Mouse (Mus musculus) gastrocnemius, adult 2 months (tissue): ENCODE results near the gene Ggact. TPM values are rescaled to one million over a fixed set of nuclear protein-coding genes. Genes with fewer than 3 reads are reported as not detected.

Experiments used
- DNase-seq: peaks from one replicate; pipeline ENCODE4 v3.0.0; 2022
- H3K27ac ChIP-seq: fragments of 200-600 bp; 2 replicates; pipeline ENCODE4 v1.8.1; 2022; ENCODE audit warnings: mild to moderate bottlenecking
- H3K4me3 ChIP-seq: fragments of 200-600 bp; 2 replicates; pipeline ENCODE4 v1.8.1; 2022; ENCODE audit warnings: mild to moderate bottlenecking, moderate library complexity
- CTCF ChIP-seq: fragments of 200-600 bp; IDR thresholded peaks from 2 replicates; pipeline ENCODE4 v1.8.1; 2022; ENCODE audit warnings: antibody characterized with exemption, mild to moderate bottlenecking, moderate library complexity
- intact Hi-C: fragments of 180-260 bp; cut with DNase I; formaldehyde crosslinking; loops from one replicate; pipeline ENCODE4 v1.15.1; 2025
- total RNA-seq, 2 experiments: library from RNA; stranded (reverse); gene quantifications; 2 replicates each; pipeline ENCODE4 v1.2.3; 2021

Gene Ggact
- total RNA-seq, 2 experiments from 2014 or later: 13.8 to 20.4 TPM

DNA sequence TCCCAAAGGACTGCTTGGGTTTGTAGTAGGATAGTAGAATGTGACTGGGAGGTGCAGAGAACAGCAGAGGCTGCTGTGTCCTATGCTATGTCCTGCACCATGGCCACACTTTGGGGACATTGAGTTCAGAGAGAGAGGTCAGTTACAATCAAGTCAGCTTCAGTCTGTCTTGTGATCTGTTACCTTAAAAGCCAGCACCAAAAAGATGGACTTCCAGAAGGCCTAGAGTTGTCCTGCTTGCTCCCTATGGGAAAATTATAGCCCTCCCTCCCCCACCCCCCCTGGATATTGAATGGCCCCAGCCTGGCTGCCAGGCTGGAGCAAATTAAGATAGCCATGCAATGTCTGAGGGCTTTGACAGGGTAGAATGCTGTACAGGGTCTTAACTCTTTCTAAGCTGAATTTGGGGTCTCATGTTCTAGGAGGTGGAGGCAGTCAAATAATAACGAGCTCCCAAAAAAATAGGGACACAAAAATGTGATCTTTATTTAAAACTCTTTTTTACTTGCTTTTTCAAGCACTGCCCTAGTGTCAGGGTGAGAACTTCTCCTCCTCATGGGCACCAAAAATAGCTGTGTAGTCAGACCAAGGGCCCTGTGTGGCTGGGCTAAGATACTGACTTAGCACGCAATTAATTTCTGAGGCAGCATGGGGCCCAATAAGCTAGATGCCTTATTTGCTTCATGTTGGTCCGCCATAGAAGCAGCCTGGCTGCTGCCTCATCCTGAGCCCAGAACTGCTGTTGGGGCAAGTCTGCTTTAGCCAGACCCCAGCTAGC is 25.7 kb downstream of the Ggact start:
- intact Hi-C loops: no loop called here
- TF ChIP-seq CTCF: no peak
- no peak overlapping the region for H3K27ac ChIP-seq
- DNase-seq: no peak
- H3K4me3 ChIP-seq: no peak overlapping the region

DNA sequence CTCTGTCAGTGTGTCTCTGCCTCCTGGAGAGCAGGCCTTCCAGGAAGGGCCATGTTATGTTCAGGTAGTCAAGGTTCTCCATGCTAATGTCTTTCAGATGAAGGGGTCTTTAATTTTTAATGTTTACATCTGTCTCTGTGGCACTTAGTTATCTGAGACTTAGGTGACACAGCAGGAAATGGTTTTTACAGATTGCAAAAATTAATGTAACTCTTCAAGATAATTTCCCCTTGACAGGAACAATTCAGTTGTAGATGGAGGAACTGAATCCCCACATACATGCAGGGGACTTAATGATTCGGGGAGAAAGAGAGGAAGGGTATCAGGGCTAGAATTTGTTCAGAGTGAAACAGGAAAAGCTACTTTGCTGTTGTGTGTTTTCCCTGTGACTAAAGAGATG is 26.3 kb downstream of the Ggact start:
- no peak for TF ChIP-seq CTCF
- Histone ChIP-seq H3K4me3 (no peak overlapping the region), H3K27ac (no peak overlapping the region)
- intact Hi-C loops: no loop called here
- no peak for DNase-seq

DNA sequence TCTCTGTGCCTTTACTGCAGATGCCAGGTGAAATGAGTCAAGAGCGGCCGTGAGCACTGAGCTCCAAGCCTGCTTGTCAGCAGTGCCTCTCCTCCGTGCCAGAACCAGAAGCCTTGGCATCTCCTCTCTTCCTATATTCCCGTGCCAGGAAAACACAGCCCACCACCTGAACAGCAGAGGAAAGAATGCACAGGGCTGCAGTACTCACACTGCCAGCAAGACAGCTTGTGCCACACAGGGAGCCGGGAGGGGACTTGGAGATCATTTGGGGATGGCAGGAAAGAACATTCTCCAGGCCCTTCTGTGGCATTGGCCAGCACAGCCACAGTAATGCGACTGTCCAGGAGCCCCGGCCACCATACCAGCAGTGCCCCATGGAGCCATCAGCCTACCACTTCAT is 27.7 kb downstream of the Ggact start:
- no peak for DNase-seq
- H3K27ac ChIP-seq: no peak overlapping the region
- no peak for TF ChIP-seq CTCF
- no peak overlapping the region for H3K4me3 ChIP-seq
- intact Hi-C loops: no loop called here

DNA sequence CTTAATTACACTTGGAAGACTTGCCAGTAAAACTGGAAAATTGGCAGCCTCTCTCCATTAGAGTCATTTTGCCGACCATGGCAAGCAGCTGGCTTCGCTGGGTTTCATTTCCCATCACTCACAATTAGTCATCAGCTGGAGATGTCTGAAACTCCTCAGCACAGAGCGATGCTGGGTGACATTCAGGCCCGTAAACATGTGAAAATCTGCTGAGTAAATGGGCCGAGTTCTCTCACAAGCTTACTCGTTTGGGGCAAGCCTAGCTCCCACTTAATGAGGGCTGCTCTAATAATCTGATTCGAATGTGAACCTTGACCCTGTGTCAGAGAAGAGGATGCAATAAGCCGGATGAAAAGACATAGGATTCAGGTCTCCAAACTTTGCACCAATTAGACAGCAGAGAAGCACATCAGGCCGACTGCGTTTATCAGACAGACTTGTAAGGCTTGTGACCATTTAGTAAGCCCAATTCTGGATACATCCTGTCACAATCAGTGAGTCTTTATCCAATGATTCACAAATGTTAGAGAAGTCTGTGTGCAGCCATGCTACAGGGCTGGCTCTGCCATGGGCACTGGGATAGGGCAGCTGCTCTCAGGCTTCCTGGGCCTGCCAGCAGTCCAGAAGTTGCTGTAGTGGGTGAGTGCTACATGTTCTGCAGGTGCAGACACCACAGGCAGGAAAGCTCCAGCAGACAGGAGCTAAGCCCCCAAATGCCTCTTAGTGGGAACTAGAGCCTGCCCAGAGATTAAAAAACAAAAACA is 29.6 kb downstream of the Ggact start:
- Histone ChIP-seq H3K27ac (no peak overlapping the region), H3K4me3 (no peak overlapping the region)
- intact Hi-C loops: no loop called here
- DNase-seq: no peak
- no peak for TF ChIP-seq CTCF

DNA sequence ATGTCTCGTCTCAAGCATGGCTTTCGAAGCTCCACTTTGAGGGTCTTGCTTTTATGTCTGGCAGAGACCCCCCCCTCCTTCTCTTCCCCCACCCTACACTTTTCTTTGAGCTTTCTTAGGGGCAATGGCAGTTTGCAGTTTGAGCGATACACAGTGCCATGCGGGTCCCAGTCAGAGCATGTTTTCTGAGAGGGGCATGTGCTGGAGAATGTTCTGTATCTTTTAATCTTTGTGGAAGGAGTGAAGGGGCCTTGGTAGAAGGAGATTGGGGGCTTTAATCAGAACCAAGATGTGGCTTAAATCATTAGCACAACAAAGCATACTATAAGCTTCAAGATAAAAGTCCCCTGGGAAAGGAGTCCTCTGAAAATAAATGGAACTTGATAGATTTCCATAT is 30.1 kb downstream of the Ggact start:
- intact Hi-C loops: no loop called here
- H3K27ac ChIP-seq: no peak overlapping the region
- DNase-seq: no peak
- no peak overlapping the region for H3K4me3 ChIP-seq
- no peak for TF ChIP-seq CTCF

DNA sequence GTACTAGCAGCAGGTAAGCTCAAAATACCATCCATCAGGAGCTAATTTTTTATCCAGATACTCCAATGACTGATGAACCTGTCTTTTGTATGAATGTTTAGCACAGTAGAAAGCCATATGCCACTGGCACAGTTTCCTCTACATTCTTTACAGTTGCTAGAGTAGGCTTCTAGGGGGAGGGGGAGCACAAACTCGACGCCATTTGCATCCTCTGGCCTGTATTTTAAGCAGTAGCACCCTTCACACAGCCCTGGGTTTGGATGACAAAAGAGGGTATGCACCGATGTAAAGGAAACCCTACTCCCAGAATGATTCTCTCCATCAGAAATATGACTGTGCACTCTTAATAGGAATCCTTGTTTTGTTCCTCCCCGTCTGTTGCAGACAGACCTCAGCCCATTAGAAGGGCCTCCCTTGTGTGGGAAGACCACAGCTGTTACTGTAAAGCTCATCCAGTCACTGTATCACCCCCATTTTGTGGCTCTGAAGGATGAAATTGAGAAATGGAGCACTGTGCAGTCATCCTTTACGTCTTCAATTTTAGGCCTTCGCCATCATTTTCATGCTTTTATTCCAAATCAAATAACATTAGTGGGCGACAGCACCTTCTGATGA is 30.7 kb downstream of the Ggact start:
- no peak for DNase-seq
- no peak overlapping the region for H3K4me3 ChIP-seq
- intact Hi-C loops: no loop called here
- no peak for TF ChIP-seq CTCF
- H3K27ac ChIP-seq: no peak overlapping the region

DNA sequence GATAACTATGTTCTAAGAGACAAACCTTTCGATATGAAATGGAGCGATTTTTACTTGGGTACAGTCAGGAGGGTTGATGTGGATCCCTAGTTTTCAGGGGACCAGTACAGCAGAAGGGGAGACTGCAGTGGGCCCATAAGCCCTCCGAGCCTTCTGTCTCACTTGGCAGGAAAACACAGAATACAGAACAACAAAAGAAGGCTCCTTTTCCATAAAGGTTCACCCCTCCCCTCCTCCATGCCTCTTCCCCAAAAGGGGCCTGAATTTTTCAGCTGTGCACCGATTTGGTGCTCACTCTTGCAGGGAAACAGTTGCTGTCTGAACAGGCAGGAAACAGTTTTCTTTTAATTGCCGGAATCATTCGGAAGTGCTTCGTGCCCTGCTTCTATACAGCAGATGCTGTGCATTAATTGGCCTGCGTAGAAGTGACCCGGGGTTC is 31.3 kb downstream of the Ggact start:
- intact Hi-C loops: no loop called here
- no peak for DNase-seq
- no peak for TF ChIP-seq CTCF
- no peak overlapping the region for H3K4me3 ChIP-seq
- no peak overlapping the region for H3K27ac ChIP-seq

DNA sequence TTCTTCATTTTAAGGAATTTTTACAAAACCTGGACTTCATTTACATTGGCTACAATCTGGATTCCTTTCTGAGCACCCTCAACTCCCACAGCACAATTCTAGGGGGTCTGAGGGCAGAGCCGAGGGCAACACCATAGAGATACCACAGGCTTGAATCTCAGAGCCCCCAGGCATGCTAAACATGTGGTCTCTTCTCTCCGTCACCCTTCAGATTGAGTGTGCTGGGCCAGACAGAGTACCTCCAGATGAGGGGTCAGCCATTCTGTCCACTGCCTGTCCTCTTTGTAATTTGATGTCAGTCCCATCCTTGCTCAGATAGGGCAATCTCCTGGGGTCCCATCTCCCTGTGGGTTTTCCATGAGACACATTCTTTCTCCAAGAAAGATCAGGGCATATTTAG is 31.9 kb downstream of the Ggact start:
- no peak for DNase-seq
- Histone ChIP-seq H3K4me3 (no peak overlapping the region), H3K27ac (no peak overlapping the region)
- no peak for TF ChIP-seq CTCF
- intact Hi-C loops: no loop called here

DNA sequence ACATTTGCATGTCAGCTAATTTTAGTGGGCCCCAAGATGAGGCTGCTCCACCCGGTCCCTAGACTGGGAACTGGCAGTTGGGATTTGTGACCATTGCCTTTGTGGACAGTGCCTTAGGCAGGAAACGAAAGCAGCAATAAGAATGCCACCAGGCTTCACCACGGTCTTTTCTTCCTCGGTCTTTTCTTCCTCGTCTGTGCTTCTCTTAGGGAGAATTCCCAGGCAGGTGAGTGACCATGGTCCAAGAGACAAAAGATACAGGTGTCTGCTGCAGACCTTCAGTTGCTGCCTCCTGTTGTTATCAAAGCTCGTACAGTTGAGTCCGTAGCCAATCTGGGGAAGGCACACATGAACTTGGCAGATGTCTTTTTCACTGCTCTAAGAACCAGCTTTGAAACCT is 33.3 kb downstream of the Ggact start:
- no peak for TF ChIP-seq CTCF
- Histone ChIP-seq H3K27ac (no peak overlapping the region), H3K4me3 (no peak overlapping the region)
- DNase-seq: no peak
- intact Hi-C loops: no loop called here

DNA sequence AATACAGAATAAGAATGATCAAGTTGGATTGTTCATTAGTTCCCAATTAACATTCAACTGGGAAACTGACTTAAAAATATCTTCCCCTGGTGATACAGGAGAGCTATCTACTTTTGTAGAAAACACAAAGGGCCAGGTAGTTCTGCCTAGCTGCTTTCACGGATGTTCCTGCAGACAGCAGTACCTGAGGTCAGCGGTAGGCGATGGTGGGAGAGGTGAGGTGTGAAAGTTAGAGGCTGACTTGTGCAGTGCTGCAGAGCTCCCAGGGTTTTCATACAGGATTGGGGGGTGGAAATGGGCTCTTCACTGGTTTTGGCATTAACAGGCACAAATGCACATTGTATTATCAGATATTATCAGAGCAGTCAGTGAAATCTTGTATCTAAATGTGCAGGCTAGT is 35.8 kb downstream of the Ggact start:
- intact Hi-C loops: loop anchor here (2.0 to 5.0 kb wide), 3 partner anchors 369 to 685 kb away; no protein-coding TSS in a partner anchor
- Histone ChIP-seq H3K4me3 (no peak overlapping the region), H3K27ac (no peak overlapping the region)
- no peak for DNase-seq
- no peak for TF ChIP-seq CTCF

DNA sequence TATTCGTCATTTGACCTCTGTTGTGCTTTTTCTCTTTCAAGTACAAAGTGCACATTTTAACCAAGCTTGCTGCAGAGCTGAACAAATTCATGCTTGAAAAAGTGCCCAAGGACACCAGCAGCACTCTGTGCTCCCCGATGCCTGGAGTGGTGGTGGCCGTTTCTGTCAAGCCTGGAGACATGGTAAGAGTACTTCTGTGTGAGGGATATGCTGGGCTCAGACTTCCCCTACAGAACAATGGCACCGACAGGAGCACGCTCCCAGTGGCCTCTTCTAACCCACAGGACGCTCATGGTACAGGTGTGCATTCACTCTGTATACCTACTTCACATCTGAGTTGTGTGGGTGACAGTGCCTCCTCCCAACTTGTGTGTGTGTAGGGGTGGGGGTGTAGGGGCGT is 36.8 kb downstream of the Ggact start:
- Histone ChIP-seq H3K27ac (no peak overlapping the region), H3K4me3 (no peak overlapping the region)
- intact Hi-C loops: loop anchor here (2.0 to 5.0 kb wide), 3 partner anchors 368 to 684 kb away; no protein-coding TSS in a partner anchor
- no peak for TF ChIP-seq CTCF
- no peak for DNase-seq

DNA sequence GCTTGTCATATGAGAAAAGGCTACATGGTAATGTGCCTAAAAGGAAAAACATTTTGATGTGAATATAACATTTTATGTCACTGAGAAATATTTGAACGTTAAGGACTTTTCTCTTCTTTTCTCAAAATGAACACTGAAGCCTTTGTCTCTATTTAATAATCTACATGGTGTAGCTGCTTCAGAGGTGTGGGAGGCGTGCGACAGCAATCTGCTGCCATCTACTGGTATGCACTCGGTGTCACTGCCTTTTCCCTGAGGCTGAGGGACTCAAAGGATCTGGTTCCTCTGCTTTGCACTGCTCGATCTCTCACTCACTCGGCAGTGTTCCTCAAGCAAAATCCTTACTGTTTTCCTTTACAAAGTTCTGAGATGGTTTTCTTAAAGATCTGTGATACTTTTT is 37.4 kb downstream of the Ggact start:
- peak; percentile 98 for TF ChIP-seq CTCF
- peak; percentile 77 for DNase-seq
- no peak overlapping the region for H3K27ac ChIP-seq
- no peak overlapping the region for H3K4me3 ChIP-seq
- intact Hi-C loops: loop anchor here (2.0 to 5.0 kb wide), 3 partner anchors 367 to 684 kb away; no protein-coding TSS in a partner anchor

DNA sequence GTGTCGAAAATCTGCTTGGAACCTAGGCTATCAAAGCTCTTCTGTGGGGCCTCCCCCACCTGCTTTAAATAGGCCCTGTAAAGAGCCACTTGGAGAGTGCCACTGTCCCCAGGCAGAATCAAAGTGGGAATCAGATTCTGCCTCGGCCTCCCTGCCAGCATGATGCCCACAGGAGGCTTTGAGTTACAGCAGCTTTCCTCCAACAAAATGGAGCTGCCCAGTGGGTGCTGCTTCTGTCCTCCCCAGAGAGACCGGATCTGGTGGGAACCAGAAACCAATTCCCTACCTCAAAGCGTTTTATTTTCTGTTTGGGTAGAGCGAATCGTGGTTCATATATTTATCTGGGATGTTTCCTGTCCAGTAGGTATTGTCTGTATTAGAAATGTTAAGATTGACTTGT is 37.9 kb downstream of the Ggact start:
- peak overlapping the region; percentile 12; the same call in 1 of the 2 replicates for H3K27ac ChIP-seq
- TF ChIP-seq CTCF: no peak
- no peak overlapping the region for H3K4me3 ChIP-seq
- intact Hi-C loops: loop anchor here (2.0 to 5.0 kb wide), 3 partner anchors 367 to 683 kb away; no protein-coding TSS in a partner anchor
- peak; percentile 46 for DNase-seq
